Comparison of ENCODE assay signal across 27 mouse cellular contexts in genomic region chr10:127368273-127368672, GRCm38 (mm10). TPM values are rescaled to one million over a fixed set of nuclear protein-coding genes. Genes with fewer than 3 reads are reported as not detected.
A peak's percentile ranks its signal among the peaks of the same experiment; 100 is the strongest.
DNase-seq lines count a peak whose midpoint lies in the region; ATAC-seq and TF ChIP-seq lines count a peak whose summit lies in the region.
"Had no signal": no experiment of that assay in that cellular context is flagged by ENCODE, and none has a peak within 500 bp of the region (broad histone marks: within the 10 kb centered on the region; RNA-seq: fewer than 3 reads in every experiment).

No protein-coding gene starts in this region.

- no peak overlapping the region for H3K9ac ChIP-seq in kidney, embryonic 15.5 days
- no peak overlapping the region for H3K9ac ChIP-seq in liver, embryonic 11.5 days (ENCODE audit: low read depth, low read length)
- H3K9ac ChIP-seq in liver, embryonic 15.5 days: no peak overlapping the region
- H3K9ac ChIP-seq in hindbrain, embryonic 11.5 days (ENCODE audit: low read depth, low read length): no peak overlapping the region
- H3K9ac ChIP-seq: embryonic facial prominence, embryonic 15.5 days; forebrain, embryonic 15.5 days; heart, embryonic 15.5 days; hindbrain, embryonic 14.5 days had no signal

- DNase-seq in kidney, adult 11 months: no peak
- no peak for DNase-seq in liver, embryonic 11.5 days (ENCODE audit: low spot score)
- DNase-seq in hindbrain, embryonic 11.5 days (ENCODE audit: low spot score): no peak
- no peak for DNase-seq in heart, embryonic 10.5 days (ENCODE audit: low spot score)
- DNase-seq in cerebellum, postnatal 4 days (ENCODE audit: low spot score in 2 of 2): no peak
- DNase-seq: adrenal gland, adult 8-10 months; adrenal gland, postnatal 36 days; cerebellum, adult 2 months; cerebellum, postnatal 10 days; embryo, embryonic 11 days; gastrocnemius, postnatal 10 days; heart, adult 18-20 months; heart, postnatal 14 days had no signal

- H3K27ac ChIP-seq in kidney, embryonic 15.5 days: no peak overlapping the region
- peak overlapping the region; percentile 77 for H3K27ac ChIP-seq in liver, embryonic 11.5 days (ENCODE audit: low read depth, low read length)
- H3K27ac ChIP-seq in liver, embryonic 15.5 days (replicated peaks): peak overlapping the region; percentile 73
- H3K27ac ChIP-seq in hindbrain, embryonic 11.5 days (ENCODE audit: low read depth, low read length): no peak overlapping the region
- H3K27ac ChIP-seq in heart, embryonic 10.5 days: no peak overlapping the region
- H3K27ac ChIP-seq: embryonic facial prominence, embryonic 15.5 days; forebrain, embryonic 10.5 days; forebrain, embryonic 15.5 days; heart, embryonic 15.5 days; hindbrain, embryonic 14.5 days had no signal

- no peaks in the 10 kb centered on the region for H3K27me3 ChIP-seq in kidney, embryonic 15.5 days
- no peaks in the 10 kb centered on the region for H3K27me3 ChIP-seq in E14TG2a.4 (ENCODE audit: insufficient read depth, low read length)
- no peaks in the 10 kb centered on the region for H3K27me3 ChIP-seq in liver, embryonic 11.5 days (replicated peaks; ENCODE audit: control insufficient read depth, insufficient read depth, low read length)
- H3K27me3 ChIP-seq in liver, embryonic 15.5 days: no peaks in the 10 kb centered on the region
- H3K27me3 ChIP-seq in hindbrain, embryonic 11.5 days (ENCODE audit: control insufficient read depth, insufficient read depth, low read length): no peaks in the 10 kb centered on the region
- no peaks in the 10 kb centered on the region for H3K27me3 ChIP-seq in heart, embryonic 10.5 days (ENCODE audit: insufficient read depth, poor library complexity, severe bottlenecking)
- H3K27me3 ChIP-seq: embryonic facial prominence, embryonic 15.5 days; forebrain, embryonic 15.5 days; heart, embryonic 15.5 days had no signal

- no peaks in the 10 kb centered on the region for H3K9me3 ChIP-seq in kidney, embryonic 15.5 days (replicated peaks)
- H3K9me3 ChIP-seq in E14TG2a.4 (ENCODE audit: low read length): peaks cover 6% of the 10 kb centered on the region; the same call in 1 of the 2 replicates
- no peaks in the 10 kb centered on the region for H3K9me3 ChIP-seq in liver, embryonic 11.5 days (ENCODE audit: control insufficient read depth, low read length)
- no peaks in the 10 kb centered on the region for H3K9me3 ChIP-seq in liver, embryonic 15.5 days (replicated peaks)
- H3K9me3 ChIP-seq in hindbrain, embryonic 11.5 days (ENCODE audit: control insufficient read depth, low read length): no peaks in the 10 kb centered on the region
- H3K9me3 ChIP-seq in heart, embryonic 10.5 days: no peaks in the 10 kb centered on the region
- H3K9me3 ChIP-seq: embryonic facial prominence, embryonic 15.5 days; forebrain, embryonic 10.5 days; forebrain, embryonic 15.5 days; G1E; heart, embryonic 15.5 days had no signal

- no peak for TF ChIP-seq CTCF in E14TG2a.4 (conservative IDR thresholded peaks at IDR 0.05; ENCODE audit: low read length)

- no peak overlapping the region for H3K4me2 ChIP-seq in kidney, embryonic 15.5 days
- peak overlapping the region; percentile 8; the same call in 1 of the 2 replicates for H3K4me2 ChIP-seq in liver, embryonic 11.5 days
- peak overlapping the region; percentile 15; the same call in 1 of the 2 replicates for H3K4me2 ChIP-seq in liver, embryonic 15.5 days
- no peak overlapping the region for H3K4me2 ChIP-seq in hindbrain, embryonic 11.5 days (replicated peaks; ENCODE audit: low read depth, low read length)
- H3K4me2 ChIP-seq: embryonic facial prominence, embryonic 15.5 days; forebrain, embryonic 15.5 days; heart, embryonic 11.5 days; heart, embryonic 15.5 days; hindbrain, embryonic 14.5 days had no signal

- 84% methylated on average over 2 of the region's 2 CpGs for WGBS in kidney, embryonic 15.5 days
- 71% methylated on average over 2 of the region's 2 CpGs for WGBS in liver, embryonic 11.5 days
- 65% methylated on average over 2 of the region's 2 CpGs for WGBS in liver, embryonic 15.5 days (ENCODE audit: insufficient replicate concordance)
- 56% methylated on average over 2 of the region's 2 CpGs for WGBS in hindbrain, embryonic 11.5 days
- 83% methylated on average over 2 of the region's 2 CpGs for WGBS in heart, embryonic 10.5 days

- no peaks in the 10 kb centered on the region for H3K36me3 ChIP-seq in kidney, embryonic 15.5 days
- no peaks in the 10 kb centered on the region for H3K36me3 ChIP-seq in E14TG2a.4 (ENCODE audit: insufficient read depth, low read length)
- no peaks in the 10 kb centered on the region for H3K36me3 ChIP-seq in liver, embryonic 11.5 days (ENCODE audit: control insufficient read depth, insufficient read depth, low read length)
- H3K36me3 ChIP-seq in liver, embryonic 15.5 days (replicated peaks): no peaks in the 10 kb centered on the region
- no peaks in the 10 kb centered on the region for H3K36me3 ChIP-seq in hindbrain, embryonic 11.5 days (ENCODE audit: control insufficient read depth, insufficient read depth, low read length)
- no peaks in the 10 kb centered on the region for H3K36me3 ChIP-seq in heart, embryonic 10.5 days
- H3K36me3 ChIP-seq: embryonic facial prominence, embryonic 15.5 days; forebrain, embryonic 10.5 days; forebrain, embryonic 15.5 days; G1E; heart, embryonic 15.5 days had no signal

- H3K4me1 ChIP-seq in kidney, embryonic 15.5 days: peaks cover 17% of the 10 kb centered on the region; the same call in 1 of the 2 replicates
- H3K4me1 ChIP-seq in E14TG2a.4 (replicated peaks; ENCODE audit: low read depth, low read length): peaks cover 63% of the 10 kb centered on the region
- no peaks in the 10 kb centered on the region for H3K4me1 ChIP-seq in liver, embryonic 11.5 days (replicated peaks; ENCODE audit: control insufficient read depth, insufficient read depth, low read length)
- H3K4me1 ChIP-seq in liver, embryonic 15.5 days (replicated peaks): peaks cover 2% of the 10 kb centered on the region; the same call in 1 of the 2 replicates
- H3K4me1 ChIP-seq in hindbrain, embryonic 11.5 days (replicated peaks; ENCODE audit: control insufficient read depth, insufficient read depth, low read length): no peaks in the 10 kb centered on the region
- peaks cover 4% of the 10 kb centered on the region; the same call in 1 of the 2 replicates for H3K4me1 ChIP-seq in heart, embryonic 10.5 days
- H3K4me1 ChIP-seq: embryonic facial prominence, embryonic 15.5 days; heart, embryonic 15.5 days had no signal

- no peak overlapping the region for H3K4me3 ChIP-seq in kidney, embryonic 15.5 days (replicated peaks)
- H3K4me3 ChIP-seq in E14TG2a.4 (replicated peaks; ENCODE audit: low read length): peak overlapping the region; percentile 43; the same call in 1 of the 2 replicates
- H3K4me3 ChIP-seq in liver, embryonic 11.5 days (ENCODE audit: low read depth, low read length): no peak overlapping the region
- H3K4me3 ChIP-seq in liver, embryonic 15.5 days (replicated peaks): no peak overlapping the region
- no peak overlapping the region for H3K4me3 ChIP-seq in hindbrain, embryonic 11.5 days (ENCODE audit: low read depth, low read length)
- no peak overlapping the region for H3K4me3 ChIP-seq in heart, embryonic 10.5 days
- H3K4me3 ChIP-seq: embryonic facial prominence, embryonic 15.5 days; erythroblast, embryonic 14.5 days; forebrain, embryonic 10.5 days; forebrain, embryonic 15.5 days; heart, embryonic 15.5 days had no signal

- ATAC-seq in kidney, embryonic 15.5 days (replicated peaks; ENCODE audit: low FRiP score): peak; percentile 50; the same call in 1 of the 2 replicates
- ATAC-seq in liver, embryonic 11.5 days (replicated peaks; ENCODE audit: low FRiP score): 0 out of 2 replicates have a peak, but pooled peaks have one; percentile 57
- ATAC-seq in liver, embryonic 15.5 days (ENCODE audit: insufficient read depth): peak; percentile 62
- ATAC-seq in hindbrain, embryonic 11.5 days (ENCODE audit: low FRiP score): no peak
- ATAC-seq: forebrain, embryonic 15.5 days had no signal

RNA-seq across cellular contexts. Expression of gene Inhbc, which starts 2.0 kb away (rescaled TPM):
- 0.19 and 0.45 TPM in 2 replicates for polyA plus RNA-seq in kidney, embryonic 15.5 days (2015; fragmentation: Nextera tagmentation; extraction: Ambion mirVana)
- 1.1 and 1.4 TPM in 2 replicates for polyA plus RNA-seq in liver, embryonic 11.5 days (2014; fragmentation: Nextera tagmentation; extraction: Ambion mirVana)
- 4.6 and 5.1 TPM in 2 replicates for polyA plus RNA-seq in liver, embryonic 15.5 days (2015; fragmentation: Nextera tagmentation; extraction: Ambion mirVana)
- polyA plus RNA-seq in hindbrain, embryonic 11.5 days (2014; fragmentation: Nextera tagmentation; extraction: Ambion mirVana): not detected in 2 replicates
- polyA plus RNA-seq in heart, embryonic 10.5 days (2016; fragmentation: Nextera tagmentation; extraction: Ambion mirVana): 0.31 TPM in 1 of 2 replicates, not detected in the other
- polyA plus RNA-seq: C2C12; cerebellum, adult 2 months; embryonic facial prominence, embryonic 11.5 days; embryonic facial prominence, embryonic 15.5 days; erythroblast, embryonic 14.5 days; forebrain, embryonic 10.5 days; forebrain, embryonic 15.5 days; frontal cortex, adult 2 months; G1E; heart, embryonic 15.5 days; hindbrain, embryonic 14.5 days had no signal

RNA-seq across cellular contexts. Expression of gene R3hdm2, which starts 11.9 kb away (rescaled TPM):
- polyA plus RNA-seq in kidney, embryonic 15.5 days (2015; fragmentation: Nextera tagmentation; extraction: Ambion mirVana): 34.7 and 35.9 TPM in 2 replicates
- 25.4 and 33.8 TPM in 2 replicates for polyA plus RNA-seq in liver, embryonic 11.5 days (2014; fragmentation: Nextera tagmentation; extraction: Ambion mirVana)
- 14.4 and 15.0 TPM in 2 replicates for polyA plus RNA-seq in liver, embryonic 15.5 days (2015; fragmentation: Nextera tagmentation; extraction: Ambion mirVana)
- polyA plus RNA-seq in hindbrain, embryonic 11.5 days (2014; fragmentation: Nextera tagmentation; extraction: Ambion mirVana): 26.2 and 33.0 TPM in 2 replicates
- 30.7 and 33.3 TPM in 2 replicates for polyA plus RNA-seq in heart, embryonic 10.5 days (2016; fragmentation: Nextera tagmentation; extraction: Ambion mirVana)

RNA-seq across cellular contexts. Expression of gene Inhbe, which starts 14.1 kb away (rescaled TPM):
- not detected in 2 replicates for polyA plus RNA-seq in kidney, embryonic 15.5 days (2015; fragmentation: Nextera tagmentation; extraction: Ambion mirVana)
- polyA plus RNA-seq in liver, embryonic 11.5 days (2014; fragmentation: Nextera tagmentation; extraction: Ambion mirVana): 0.04 and 0.09 TPM in 2 replicates
- 0.71 and 0.82 TPM in 2 replicates for polyA plus RNA-seq in liver, embryonic 15.5 days (2015; fragmentation: Nextera tagmentation; extraction: Ambion mirVana)
- 0.05 TPM in 1 of 2 replicates, not detected in the other for polyA plus RNA-seq in hindbrain, embryonic 11.5 days (2014; fragmentation: Nextera tagmentation; extraction: Ambion mirVana)
- polyA plus RNA-seq in heart, embryonic 10.5 days (2016; fragmentation: Nextera tagmentation; extraction: Ambion mirVana): 0.04 TPM in 1 of 2 replicates, not detected in the other
- polyA plus RNA-seq: C2C12; cerebellum, adult 2 months; embryonic facial prominence, embryonic 11.5 days; erythroblast, embryonic 14.5 days; forebrain, embryonic 10.5 days; forebrain, embryonic 15.5 days; heart, embryonic 11.5 days had no signal

RNA-seq across cellular contexts. Expression of gene Gli1, which starts 26.5 kb away (rescaled TPM):
- polyA plus RNA-seq in kidney, embryonic 15.5 days (2015; fragmentation: Nextera tagmentation; extraction: Ambion mirVana): 6.3 and 8.2 TPM in 2 replicates
- polyA plus RNA-seq in liver, embryonic 11.5 days (2014; fragmentation: Nextera tagmentation; extraction: Ambion mirVana): 2.1 and 2.2 TPM in 2 replicates
- 0.31 and 0.32 TPM in 2 replicates for polyA plus RNA-seq in liver, embryonic 15.5 days (2015; fragmentation: Nextera tagmentation; extraction: Ambion mirVana)
- 3.0 and 3.2 TPM in 2 replicates for polyA plus RNA-seq in hindbrain, embryonic 11.5 days (2014; fragmentation: Nextera tagmentation; extraction: Ambion mirVana)
- 0.91 and 4.8 TPM in 2 replicates for polyA plus RNA-seq in heart, embryonic 10.5 days (2016; fragmentation: Nextera tagmentation; extraction: Ambion mirVana)
- polyA plus RNA-seq: erythroblast, embryonic 14.5 days had no signal

RNA-seq across cellular contexts. Expression of gene Arhgap9, which starts 46.5 kb away (rescaled TPM):
- polyA plus RNA-seq in kidney, embryonic 15.5 days (2015; fragmentation: Nextera tagmentation; extraction: Ambion mirVana): 3.1 and 3.3 TPM in 2 replicates
- 22.0 and 24.4 TPM in 2 replicates for polyA plus RNA-seq in liver, embryonic 11.5 days (2014; fragmentation: Nextera tagmentation; extraction: Ambion mirVana)
- 14.1 and 14.9 TPM in 2 replicates for polyA plus RNA-seq in liver, embryonic 15.5 days (2015; fragmentation: Nextera tagmentation; extraction: Ambion mirVana)
- 1.1 and 2.2 TPM in 2 replicates for polyA plus RNA-seq in hindbrain, embryonic 11.5 days (2014; fragmentation: Nextera tagmentation; extraction: Ambion mirVana)
- 0.87 and 3.1 TPM in 2 replicates for polyA plus RNA-seq in heart, embryonic 10.5 days (2016; fragmentation: Nextera tagmentation; extraction: Ambion mirVana)

Comparison
In these comparisons a context has a peak if more than half of its experiments do, and no peak if none do; other contexts are left out.
1. H3K27ac ChIP-seq: peak in liver, embryonic 11.5 days (single experiment) and liver, embryonic 15.5 days (single experiment); none in kidney, embryonic 15.5 days (single experiment), hindbrain, embryonic 11.5 days (single experiment) and heart, embryonic 10.5 days (single experiment).
2. H3K4me2 ChIP-seq: peak in liver, embryonic 11.5 days (single experiment) and liver, embryonic 15.5 days (single experiment); none in kidney, embryonic 15.5 days (single experiment) and hindbrain, embryonic 11.5 days (single experiment).